7 mouse cellular contexts compared by ENCODE assay signal in genomic region chr1:86670279-86671038, GRCm38 (mm10). TPM values are rescaled to one million over a fixed set of nuclear protein-coding genes. Genes with fewer than 3 reads are reported as not detected.
DNase-seq lines count a peak whose midpoint lies in the region; ATAC-seq and TF ChIP-seq lines count a peak whose summit lies in the region.

Gene Nppc, minus strand, starts transcription at chr1:86670571.

- TF ChIP-seq CTCF in bone marrow macrophage, adult 2 months (IDR thresholded peaks at IDR 0.05; ENCODE audit: low read depth, low read length): no peak
- peak; percentile 73 for TF ChIP-seq CTCF in stomach, postnatal 0 days (IDR thresholded peaks at IDR 0.05; ENCODE audit: low read depth)

- H3K27ac ChIP-seq in bone marrow macrophage, adult 2 months (ENCODE audit: insufficient read depth, low read depth, low read length): no peak within 1 kb of the TSS
- H3K27ac ChIP-seq in limb, embryonic 11.5 days (replicated peaks; ENCODE audit: low read depth, low read length): no peak within 1 kb of the TSS
- peak within 1 kb of the TSS; percentile 45; the same call in 1 of the 2 replicates for H3K27ac ChIP-seq in midbrain, embryonic 14.5 days (replicated peaks; ENCODE audit: low read depth, low read length)
- no peak within 1 kb of the TSS for H3K27ac ChIP-seq in stomach, postnatal 0 days (replicated peaks)

- TF ChIP-seq EP300 in stomach, postnatal 0 days (optimal IDR thresholded peaks at IDR 0.05): no peak

- no peaks in the 10 kb centered on the region for H3K36me3 ChIP-seq in limb, embryonic 11.5 days (ENCODE audit: control insufficient read depth, insufficient read depth, low read length)
- no peaks in the 10 kb centered on the region for H3K36me3 ChIP-seq in midbrain, embryonic 14.5 days (ENCODE audit: control insufficient read depth, insufficient read depth, low read length)
- no peaks in the 10 kb centered on the region for H3K36me3 ChIP-seq in stomach, postnatal 0 days (ENCODE audit: control insufficient read depth, insufficient read depth, low read length)

- H3K4me1 ChIP-seq in bone marrow macrophage, adult 2 months (ENCODE audit: control insufficient read depth, insufficient read depth, low read length): no peaks in the 10 kb centered on the region
- H3K4me1 ChIP-seq in limb, embryonic 11.5 days (ENCODE audit: control insufficient read depth, insufficient read depth, low read length): 0 out of 2 replicates have a peak, but pooled peaks cover 2% of the 10 kb centered on the region
- 0 out of 2 replicates have a peak, but pooled peaks cover 3% of the 10 kb centered on the region for H3K4me1 ChIP-seq in midbrain, embryonic 14.5 days (ENCODE audit: control insufficient read depth, insufficient read depth, low read length)
- peaks cover 4% of the 10 kb centered on the region; the same call in 1 of the 2 replicates for H3K4me1 ChIP-seq in stomach, postnatal 0 days (replicated peaks; ENCODE audit: control insufficient read depth, insufficient read depth)

- 4% methylated on average over 56 of the region's 59 CpGs for WGBS in limb, embryonic 11.5 days
- WGBS in midbrain, embryonic 14.5 days: 4% methylated on average over 59 of the region's 59 CpGs
- WGBS in stomach, postnatal 0 days: 3% methylated on average over 58 of the region's 59 CpGs

- H3K4me2 ChIP-seq in limb, embryonic 11.5 days (ENCODE audit: low read depth, severe bottlenecking): peak within 1 kb of the TSS; percentile 98
- peak within 1 kb of the TSS; percentile 98 for H3K4me2 ChIP-seq in midbrain, embryonic 14.5 days (ENCODE audit: low read length)
- peak within 1 kb of the TSS; percentile 88 for H3K4me2 ChIP-seq in stomach, postnatal 0 days (replicated peaks; ENCODE audit: low read depth)

- peak within 1 kb of the TSS; percentile 55 for H3K4me3 ChIP-seq in bone marrow macrophage, adult 2 months (ENCODE audit: insufficient read depth, low read length)
- peak within 1 kb of the TSS; percentile 48 for H3K4me3 ChIP-seq in limb, embryonic 11.5 days (ENCODE audit: low read depth, low read length)
- peak within 1 kb of the TSS; percentile 57 for H3K4me3 ChIP-seq in midbrain, embryonic 14.5 days (replicated peaks; ENCODE audit: low read depth, low read length)
- peak within 1 kb of the TSS; percentile 48 for H3K4me3 ChIP-seq in stomach, postnatal 0 days (ENCODE audit: low read depth, low read length)

- ATAC-seq in limb, embryonic 11.5 days (ENCODE audit: insufficient number of reproducible peaks, low FRiP score, low TSS enrichment, low read depth): peak; percentile 88
- ATAC-seq in midbrain, embryonic 14.5 days (ENCODE audit: low FRiP score, low TSS enrichment): peak; percentile 86
- peak; percentile 90 for ATAC-seq in stomach, postnatal 0 days (ENCODE audit: low FRiP score, low TSS enrichment)

- peaks cover 36% of the 10 kb centered on the region for H3K27me3 ChIP-seq in limb, embryonic 11.5 days (ENCODE audit: control insufficient read depth, insufficient read depth, low read length)
- H3K27me3 ChIP-seq in midbrain, embryonic 14.5 days (ENCODE audit: control insufficient read depth, insufficient read depth, low read length): peaks cover 19% of the 10 kb centered on the region
- H3K27me3 ChIP-seq in stomach, postnatal 0 days (ENCODE audit: control insufficient read depth, insufficient read depth, low read length): peaks cover 2% of the 10 kb centered on the region; the same call in 1 of the 2 replicates

- H3K9ac ChIP-seq in limb, embryonic 11.5 days (ENCODE audit: low read length): peak within 1 kb of the TSS; percentile 27; the same call in 1 of the 2 replicates
- H3K9ac ChIP-seq in midbrain, embryonic 14.5 days (replicated peaks; ENCODE audit: low read length): peak within 1 kb of the TSS; percentile 57
- peak within 1 kb of the TSS; percentile 36 for H3K9ac ChIP-seq in stomach, postnatal 0 days (ENCODE audit: low read length)

- peak; percentile 76 for DNase-seq in embryo, embryonic 9.5 days (ENCODE audit: extremely low spot score)
- DNase-seq in heart, adult 18-20 months: peak; percentile 52 to 61
- peak; percentile 49 to 69 for DNase-seq in kidney, adult 8-10 months
- DNase-seq in limb, embryonic 11.5 days (ENCODE audit: low spot score): peak; percentile 78
- DNase-seq in midbrain, embryonic 14.5 days: peak; percentile 91
- DNase-seq in stomach, postnatal 0 days (ENCODE audit: low spot score): peak; percentile 83

- no peaks in the 10 kb centered on the region for H3K9me3 ChIP-seq in limb, embryonic 11.5 days (ENCODE audit: control insufficient read depth, low read length)
- no peaks in the 10 kb centered on the region for H3K9me3 ChIP-seq in midbrain, embryonic 14.5 days (ENCODE audit: control insufficient read depth, low read length)
- no peaks in the 10 kb centered on the region for H3K9me3 ChIP-seq in stomach, postnatal 0 days (ENCODE audit: control insufficient read depth, low read length)

- TF ChIP-seq POLR2A in bone marrow macrophage, adult 2 months (IDR thresholded peaks at IDR 0.05; ENCODE audit: borderline replicate concordance, low read depth, low read length): no peak

RNA-seq across cellular contexts. Expression of gene Nppc, which starts in this region (rescaled TPM):
- not detected in 2 replicates for polyA plus RNA-seq in bone marrow macrophage, adult 2 months (2012; ENCODE audit: insufficient read depth, insufficient read length, missing spikeins)
- total RNA-seq in heart, adult 18-20 months (2021): not detected
- polyA plus RNA-seq in limb, embryonic 11.5 days (2014; fragmentation: Nextera tagmentation; extraction: Ambion mirVana): 0.55 and 0.67 TPM in 2 replicates
- polyA plus RNA-seq in midbrain, embryonic 14.5 days (2014; fragmentation: Nextera tagmentation; extraction: Ambion mirVana): 1.8 and 1.9 TPM in 2 replicates
- polyA plus RNA-seq in stomach, postnatal 0 days (2015; fragmentation: Nextera tagmentation; extraction: Ambion mirVana): 3.5 and 4.1 TPM in 2 replicates

Comparison
In these comparisons a context has a peak if more than half of its experiments do, and no peak if none do; other contexts are left out.
1. Peak in DNase-seq in heart, adult 18-20 months; RNA of the gene not detected or under 1 TPM.
2. Peak in DNase-seq, ATAC-seq, H3K4me3 ChIP-seq, H3K9ac ChIP-seq and H3K4me2 ChIP-seq in limb, embryonic 11.5 days; RNA of the gene not detected or under 1 TPM.